Mouse (Mus musculus): ENCODE measurements around the gene Sppl2b.

DNA sequence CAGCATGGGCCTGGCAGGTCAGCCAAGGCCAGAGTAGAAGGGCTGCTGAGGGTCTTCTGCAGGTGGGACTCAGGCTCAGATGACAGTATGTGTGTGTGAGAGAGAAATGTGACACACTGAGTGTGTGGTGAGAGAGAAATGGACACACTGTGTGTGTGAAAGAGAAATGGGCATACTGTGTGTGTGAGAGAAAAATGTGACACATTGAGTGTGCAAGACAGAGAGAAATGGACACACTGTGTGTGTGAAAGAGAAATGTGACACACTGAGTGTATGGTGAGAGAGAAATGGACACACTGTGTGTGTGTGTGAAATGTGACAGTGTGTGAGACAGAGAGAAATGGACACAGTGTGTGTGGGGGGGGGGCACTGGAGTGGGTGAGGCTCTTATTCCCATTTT lies 56.8 kb downstream of the Sppl2b start:
- TF ChIP-seq CTCF (IDR thresholded peaks at IDR 0.05; ENCODE audit: low read depth, low read length) (no peak), POLR2A (IDR thresholded peaks at IDR 0.05; ENCODE audit: extremely low read depth, insufficient read depth, low read length) (no peak)
